Mouse (Mus musculus) megakaryocyte progenitor cell, adult 5-6 weeks (primary cell): ENCODE measurements around the gene Cfap45. TPM values are rescaled to one million over a fixed set of nuclear protein-coding genes. Genes with fewer than 3 reads are reported as not detected.
A peak's percentile ranks its signal among the peaks of the same experiment; 100 is the strongest.

ENCODE experiments used
- ATAC-seq: replicated peaks from 2 replicates; pipeline ENCODE4 v1.8.0; 2016; ENCODE audit warnings: mild to moderate bottlenecking, moderate TSS enrichment, inconsistent platforms; ENCODE audit not compliant: poor library complexity
- total RNA-seq, 2 experiments: library from RNA; stranded (forward) in 1 of 2; stranded (reverse) in 1 of 2; fragments of 157-497, 149-512 nt in 1 of 2; fragments of 200-1000 nt in 1 of 2; gene quantifications; 2 replicates each; pipeline versions ENCODE4 v1.2.3 to v1.2.4; 2015 to 2017

The Cfap45 gene
- total RNA-seq, 2 experiments from 2014 or later = not detected

GRCm38 (mm10) chr1:172551009-172551408 lies 30.4 kb downstream of the Cfap45 start:
- no peak for ATAC-seq

DNA sequence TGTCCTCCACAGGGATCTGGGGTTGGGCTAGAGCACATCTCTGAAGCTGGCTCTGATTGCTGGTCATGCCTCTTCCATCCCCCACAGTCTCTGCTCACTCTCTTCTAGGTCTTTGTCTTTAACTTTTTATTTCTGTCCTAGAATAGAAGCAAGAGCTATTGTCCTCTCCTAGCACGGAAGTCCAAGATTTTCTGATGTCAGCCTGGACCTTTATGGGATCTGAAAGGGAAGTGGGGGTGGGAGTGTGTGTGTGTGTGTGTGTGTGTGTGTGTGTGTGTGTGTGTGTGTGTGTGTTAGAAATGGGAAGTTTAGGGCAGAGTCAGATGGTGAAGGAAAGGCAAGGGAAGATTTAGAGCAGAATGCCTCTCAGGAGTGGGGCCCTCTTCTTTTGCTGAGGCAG lies 32.0 kb downstream of the Cfap45 start:
- ATAC-seq = no peak

DNA sequence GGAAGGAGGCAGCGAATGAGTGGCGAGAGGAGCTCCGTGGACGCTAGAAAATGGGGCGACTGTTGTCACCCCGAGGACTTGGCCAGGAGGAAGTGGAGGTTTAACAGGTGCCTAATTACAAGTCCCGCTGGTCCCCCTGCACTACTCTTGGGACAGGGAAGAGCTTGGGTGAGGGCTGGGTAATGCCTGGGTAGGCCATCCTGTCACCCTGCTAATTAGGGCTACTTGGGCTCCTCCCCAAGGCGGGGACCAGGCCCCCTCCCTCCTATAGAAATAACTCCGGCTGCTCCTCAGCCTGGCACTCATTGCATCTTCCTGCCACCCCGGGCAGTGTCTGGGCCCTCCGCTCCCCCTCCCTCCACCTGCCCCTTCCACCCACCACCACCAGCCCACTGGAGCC lies 35.0 kb downstream of the Cfap45 start, which contains the start of gene Vsig8:
TSS of gene Vsig8 (plus strand) at position 301 of the 400 bp plus-strand sequence.
- no peak for ATAC-seq

- peak; percentile 69 for ATAC-seq
These were observed 42.3 kb downstream of the Cfap45 start for GRCm38 (mm10) chr1:172562641-172563464.

- peak; percentile 17 for ATAC-seq
These were observed 42.8 kb downstream of the Cfap45 start for GRCm38 (mm10) chr1:172563465-172563828.

DNA sequence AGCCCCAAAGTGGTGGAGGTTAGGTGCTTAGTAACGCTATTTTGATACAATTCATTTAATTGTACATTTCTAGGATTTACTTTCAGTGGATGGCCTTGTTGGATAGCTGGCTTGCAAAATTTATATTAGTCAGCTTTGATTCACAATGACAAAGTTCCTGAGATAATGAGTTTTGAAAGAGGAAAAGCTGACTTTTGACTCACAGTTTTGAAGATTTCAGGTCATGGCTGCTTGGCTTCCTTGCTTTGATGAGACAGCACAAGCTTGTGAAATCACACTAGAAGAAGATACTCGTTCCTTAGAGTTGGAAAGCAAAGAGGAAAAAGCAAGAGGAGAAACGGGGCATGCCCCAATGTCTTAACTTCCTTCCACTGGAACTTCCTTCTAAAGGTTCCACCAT lies 45.5 kb downstream of the Cfap45 start:
- peak; percentile 16; the same call in 1 of the 2 replicates for ATAC-seq

- no peak for ATAC-seq
These were observed 47.2 kb downstream of the Cfap45 start for GRCm38 (mm10) chr1:172567758-172568157.

GRCm38 (mm10) chr1:172580116-172580515 lies 59.5 kb downstream of the Cfap45 start:
- no peak for ATAC-seq

DNA sequence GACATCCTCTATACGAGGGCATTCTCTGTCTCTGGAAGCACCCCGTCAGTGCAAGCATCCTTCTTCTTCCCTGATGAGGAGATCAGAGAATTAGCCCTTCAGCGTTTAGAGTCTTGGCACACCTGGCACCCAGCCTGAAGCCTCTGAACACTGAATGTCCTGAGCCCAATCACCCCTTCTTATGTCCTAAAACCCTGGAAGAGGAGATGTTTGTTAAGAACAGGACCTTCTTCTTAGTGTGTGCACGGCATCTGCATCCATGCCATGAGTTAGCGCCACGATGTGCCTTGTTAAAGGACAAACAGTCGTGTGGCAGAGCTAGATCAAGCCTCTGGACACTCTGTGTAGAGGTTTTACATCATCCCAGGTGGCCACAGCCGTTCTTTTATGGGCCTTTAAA lies 61.8 kb downstream of the Cfap45 start:
- ATAC-seq = no peak

DNA sequence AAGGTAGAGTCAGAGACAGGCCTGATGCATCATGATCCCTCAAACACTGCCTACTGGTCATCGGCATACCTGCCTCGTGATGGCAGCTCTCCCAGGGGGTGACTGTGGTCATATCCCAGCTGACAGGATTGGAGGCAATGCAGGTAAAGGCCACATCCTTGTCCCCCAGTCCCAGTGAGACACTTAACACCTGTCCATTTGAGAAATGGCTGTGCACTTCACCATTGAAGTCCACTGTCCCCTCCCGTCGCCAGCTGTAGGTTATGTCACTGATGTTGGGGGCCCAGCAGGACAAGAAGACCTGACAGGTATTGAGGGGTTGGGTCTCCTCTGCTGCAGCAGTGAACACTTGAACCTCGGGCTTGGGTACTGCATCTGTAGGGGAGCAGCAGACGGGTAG lies 63.7 kb downstream of the Cfap45 start:
- no peak for ATAC-seq

DNA sequence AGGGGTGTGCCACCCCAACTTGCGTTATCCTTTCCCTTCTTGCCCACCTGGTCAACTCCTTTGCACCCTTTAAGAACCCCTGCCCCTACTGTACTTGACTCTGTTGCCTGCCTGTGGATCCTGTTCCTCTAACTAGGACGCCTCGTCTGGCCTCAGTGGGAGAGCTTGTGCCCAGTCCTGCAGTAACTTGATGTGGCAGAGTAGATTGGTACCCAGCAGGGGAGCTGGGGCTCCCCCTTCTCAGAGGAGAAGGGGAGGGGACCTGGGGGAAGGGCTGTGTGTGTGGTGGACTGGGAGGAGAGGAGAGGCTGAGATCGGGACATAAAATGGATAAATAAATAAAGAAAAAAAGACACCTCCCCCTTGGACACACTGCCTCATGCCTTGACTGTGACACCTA lies 64.4 kb downstream of the Cfap45 start:
- ATAC-seq = no peak

DNA sequence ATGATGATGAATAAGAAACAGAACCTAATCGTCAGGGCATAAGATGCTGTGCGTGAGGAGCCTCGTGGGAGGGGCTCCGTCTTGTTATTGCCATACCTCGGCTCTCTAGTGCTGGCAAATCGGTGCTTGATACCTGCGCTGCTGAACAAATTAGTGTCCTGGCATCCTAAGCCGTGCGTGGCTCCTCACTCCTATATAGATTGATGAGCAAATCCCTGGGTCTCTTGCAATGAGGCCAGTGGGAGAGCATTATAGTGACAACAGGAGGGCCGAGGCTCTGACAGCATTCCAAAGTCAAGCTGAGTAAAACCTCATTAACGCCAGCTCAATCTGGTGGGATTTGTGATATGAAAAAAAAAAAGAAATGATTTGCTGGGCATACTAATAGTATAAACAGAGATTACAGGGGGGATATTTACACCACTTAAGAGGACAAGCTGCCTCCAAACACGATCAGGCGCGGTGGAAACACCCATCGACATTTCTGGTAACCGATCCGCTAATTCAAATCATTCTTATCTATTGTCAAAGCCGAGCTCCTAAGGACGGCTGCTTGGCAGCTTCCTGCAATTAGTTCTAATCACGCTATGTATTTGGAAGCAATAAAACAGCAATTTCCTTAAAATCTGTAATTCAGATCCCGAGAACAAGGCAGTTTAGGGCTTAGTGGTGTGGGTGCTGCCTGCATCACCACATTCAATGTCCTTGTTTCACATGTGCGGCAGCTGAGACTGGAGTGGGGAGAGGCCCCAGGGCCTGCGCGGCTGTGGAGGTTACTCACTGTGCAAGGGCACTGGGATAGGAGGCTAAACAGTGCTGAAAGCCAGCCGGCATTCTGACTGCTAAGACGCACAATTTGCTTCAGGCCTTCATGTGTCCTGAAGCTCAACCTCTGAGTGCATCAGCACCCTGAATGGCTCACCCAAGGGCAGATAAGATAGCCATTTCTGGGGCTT lies 65.3 kb downstream of the Cfap45 start:
- ATAC-seq = 0 out of 2 replicates have a peak, but pooled peaks have one; percentile 4

- peak; percentile 38; the same call in 1 of the 2 replicates for ATAC-seq
These were observed 69.8 kb downstream of the Cfap45 start, which contains the start of gene Slamf8 for GRCm38 (mm10) chr1:172590385-172590784. Gene Slamf8 (minus strand): TSS chr1:172590568.

DNA sequence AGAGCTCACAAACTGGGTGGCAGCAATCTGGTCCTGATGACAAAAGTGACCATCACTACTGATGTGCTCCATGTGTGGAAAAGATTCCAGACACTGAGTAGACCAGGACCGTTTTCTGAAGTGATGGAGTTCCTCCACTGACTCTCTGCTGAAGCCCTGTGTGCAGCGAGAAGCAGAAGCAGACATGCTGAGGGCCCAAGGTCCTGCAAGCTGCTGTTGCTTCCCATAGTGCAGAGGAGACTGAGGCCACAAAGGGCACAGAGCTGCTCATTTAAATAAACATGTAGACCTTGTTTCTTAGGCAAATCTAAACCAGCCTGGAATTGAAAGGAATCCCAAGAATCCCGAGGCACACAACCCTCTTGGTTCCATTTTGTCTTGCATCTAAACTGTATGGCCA lies 72.7 kb downstream of the Cfap45 start:
- no peak for ATAC-seq

DNA sequence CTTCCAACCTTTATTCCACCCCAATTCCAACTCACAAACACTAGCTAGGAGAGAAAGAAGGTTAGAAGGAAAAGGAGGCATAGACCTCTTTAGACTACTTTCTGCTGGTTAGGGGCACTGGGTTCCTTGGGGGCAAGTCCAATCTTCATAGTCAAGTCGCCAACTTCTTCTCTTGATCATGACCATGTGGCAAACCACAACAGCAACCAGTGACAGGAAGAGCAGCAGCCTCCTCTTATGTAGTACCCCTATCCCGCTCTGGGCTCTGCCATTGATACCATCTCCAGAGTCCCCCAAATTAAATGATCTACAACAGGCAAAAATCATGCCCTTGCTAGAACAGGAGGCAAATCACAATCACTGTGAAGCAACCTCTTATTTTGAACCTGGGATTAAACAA lies 73.4 kb downstream of the Cfap45 start:
- no peak for ATAC-seq

GRCm38 (mm10) chr1:172594495-172594894 lies 73.9 kb downstream of the Cfap45 start:
- ATAC-seq = peak; percentile 82

Other genes with a start within 250 kb of the Cfap45 start
- not detected in 2 replicates for gene Atp1a2, start 222.7 kb upstream of the Cfap45 start, total RNA-seq (2015)
- not detected in 2 replicates for gene Atp1a2, start 222.7 kb upstream of the Cfap45 start, total RNA-seq (2017)
- not detected in 2 replicates for gene Kcnj9, start 191.5 kb upstream of the Cfap45 start, total RNA-seq (2015)
- not detected in 2 replicates for gene Kcnj9, start 191.5 kb upstream of the Cfap45 start, total RNA-seq (2017)
- gene Kcnj10, start 179.6 kb upstream of the Cfap45 start, total RNA-seq (2015) = 0.20 and 0.24 TPM in 2 replicates
- 0.04 and 0.14 TPM in 2 replicates for gene Kcnj10, start 179.6 kb upstream of the Cfap45 start, total RNA-seq (2017)
- 14.7 and 16.2 TPM in 2 replicates for gene Pigm, start 144.3 kb upstream of the Cfap45 start, total RNA-seq (2015)
- 15.3 and 15.7 TPM in 2 replicates for gene Pigm, start 144.3 kb upstream of the Cfap45 start, total RNA-seq (2017)
- 0.35 and 0.49 TPM in 2 replicates for gene Slamf9, start 45.4 kb upstream of the Cfap45 start, total RNA-seq (2015)
- gene Slamf9, start 45.4 kb upstream of the Cfap45 start, total RNA-seq (2017) = 0.41 and 0.62 TPM in 2 replicates
- 0.10 TPM in 1 of 2 replicates, not detected in the other for gene Igsf9, start 39.0 kb upstream of the Cfap45 start, total RNA-seq (2015)
- gene Igsf9, start 39.0 kb upstream of the Cfap45 start, total RNA-seq (2017) = 0.30 TPM in 1 of 2 replicates, not detected in the other
- gene Tagln2, start 20.8 kb upstream of the Cfap45 start, total RNA-seq (2015) = 621 and 639 TPM in 2 replicates
- 290 and 305 TPM in 2 replicates for gene Tagln2, start 20.8 kb upstream of the Cfap45 start, total RNA-seq (2017)
- not detected in 2 replicates for gene Vsig8, start 35.1 kb downstream of the Cfap45 start, total RNA-seq (2015)
- gene Vsig8, start 35.1 kb downstream of the Cfap45 start, total RNA-seq (2017) = not detected in 2 replicates
- 0.46 TPM in 1 of 2 replicates, not detected in the other for gene Slamf8, start 69.8 kb downstream of the Cfap45 start, total RNA-seq (2015)
- gene Slamf8, start 69.8 kb downstream of the Cfap45 start, total RNA-seq (2017) = 0.41 TPM in 1 of 2 replicates, not detected in the other
- not detected in 2 replicates for gene Fcrl6, start 81.8 kb downstream of the Cfap45 start, total RNA-seq (2015)
- gene Fcrl6, start 81.8 kb downstream of the Cfap45 start, total RNA-seq (2017) = not detected in 2 replicates
- 18.0 and 21.6 TPM in 2 replicates for gene Dusp23, start 112.2 kb downstream of the Cfap45 start, total RNA-seq (2015)
- 2.5 and 3.5 TPM in 2 replicates for gene Dusp23, start 112.2 kb downstream of the Cfap45 start, total RNA-seq (2017)
- gene Crp, start 177.3 kb downstream of the Cfap45 start, total RNA-seq (2015) = not detected in 2 replicates
- gene Crp, start 177.3 kb downstream of the Cfap45 start, total RNA-seq (2017) = not detected in 2 replicates